Comparison of ENCODE assay signal across 31 mouse cellular contexts in genomic region chr5:26202471-26202870, GRCm38 (mm10). TPM values are rescaled to one million over a fixed set of nuclear protein-coding genes. Genes with fewer than 3 reads are reported as not detected.
DNase-seq lines count a peak whose midpoint lies in the region; ATAC-seq lines count a peak whose summit lies in the region.
"Had no signal": no experiment of that assay in that cellular context is flagged by ENCODE, and none has a peak within 500 bp of the region (broad histone marks: within the 10 kb centered on the region; RNA-seq: fewer than 3 reads in every experiment).

No protein-coding gene starts in this region.

- H3K27me3 ChIP-seq in hindbrain, embryonic 15.5 days: no peaks in the 10 kb centered on the region
- no peaks in the 10 kb centered on the region for H3K27me3 ChIP-seq in hindbrain, embryonic 10.5 days (ENCODE audit: insufficient read depth, poor library complexity, severe bottlenecking)
- no peaks in the 10 kb centered on the region for H3K27me3 ChIP-seq in neural tube, embryonic 14.5 days (ENCODE audit: control insufficient read depth, insufficient read depth, low read length)
- H3K27me3 ChIP-seq: CH12.LX; embryonic facial prominence, embryonic 12.5 days; embryonic facial prominence, embryonic 15.5 days; heart, embryonic 13.5 days; hindbrain, embryonic 13.5 days had no signal

- WGBS in hindbrain, embryonic 15.5 days: 81% methylated on average over 6 of the region's 6 CpGs
- 88% methylated on average over 6 of the region's 6 CpGs for WGBS in hindbrain, embryonic 10.5 days
- 77% methylated on average over 6 of the region's 6 CpGs for WGBS in neural tube, embryonic 14.5 days

- H3K9me3 ChIP-seq in hindbrain, embryonic 15.5 days: no peaks in the 10 kb centered on the region
- H3K9me3 ChIP-seq in hindbrain, embryonic 10.5 days: no peaks in the 10 kb centered on the region
- H3K9me3 ChIP-seq in neural tube, embryonic 14.5 days (ENCODE audit: control insufficient read depth, low read length): no peaks in the 10 kb centered on the region
- H3K9me3 ChIP-seq: embryonic facial prominence, embryonic 12.5 days; embryonic facial prominence, embryonic 15.5 days; heart, embryonic 10.5 days; heart, embryonic 13.5 days; hindbrain, embryonic 13.5 days had no signal

- no peaks in the 10 kb centered on the region for H3K36me3 ChIP-seq in hindbrain, embryonic 15.5 days
- H3K36me3 ChIP-seq in hindbrain, embryonic 10.5 days: no peaks in the 10 kb centered on the region
- H3K36me3 ChIP-seq in neural tube, embryonic 14.5 days (ENCODE audit: control insufficient read depth, insufficient read depth, low read length): no peaks in the 10 kb centered on the region
- H3K36me3 ChIP-seq: embryonic facial prominence, embryonic 12.5 days; embryonic facial prominence, embryonic 15.5 days; G1E; heart, embryonic 10.5 days; heart, embryonic 13.5 days; hindbrain, embryonic 13.5 days had no signal

- no peak overlapping the region for H3K27ac ChIP-seq in hindbrain, embryonic 15.5 days (replicated peaks)
- no peak overlapping the region for H3K27ac ChIP-seq in hindbrain, embryonic 10.5 days
- no peak overlapping the region for H3K27ac ChIP-seq in neural tube, embryonic 14.5 days (ENCODE audit: low read depth, low read length)
- H3K27ac ChIP-seq: embryonic facial prominence, embryonic 12.5 days; embryonic facial prominence, embryonic 15.5 days; gastrocnemius, adult 2 months; heart, embryonic 10.5 days; heart, embryonic 13.5 days; hindbrain, embryonic 13.5 days had no signal

- no peaks in the 10 kb centered on the region for H3K4me1 ChIP-seq in hindbrain, embryonic 15.5 days (replicated peaks)
- peaks cover 14% of the 10 kb centered on the region for H3K4me1 ChIP-seq in hindbrain, embryonic 10.5 days (replicated peaks)
- H3K4me1 ChIP-seq in neural tube, embryonic 14.5 days (ENCODE audit: control insufficient read depth, insufficient read depth, low read length): no peaks in the 10 kb centered on the region
- H3K4me1 ChIP-seq: embryonic facial prominence, embryonic 12.5 days; embryonic facial prominence, embryonic 15.5 days; heart, embryonic 10.5 days; heart, embryonic 13.5 days had no signal

- peak; percentile 8 for DNase-seq in adrenal gland, postnatal 10 days
- no peak for DNase-seq in adrenal gland, postnatal 4 days (ENCODE audit: low spot score in 2 of 2)
- no peak for DNase-seq in hindbrain, embryonic 10.5 days (ENCODE audit: low spot score)
- no peak for DNase-seq in neural tube, embryonic 10.5 days (ENCODE audit: extremely low spot score, low spot score)
- DNase-seq: adrenal gland, postnatal 36 days; B cell, adult 2 months; cerebellum, adult 11 months; cerebellum, adult 2 months; cerebellum, adult 9-11 months; cerebellum, postnatal 25 days; forebrain, postnatal 0 days; gastrocnemius, adult 2 months; gastrocnemius, postnatal 14 days; heart, adult 18-20 months; heart, postnatal 14 days; heart, postnatal 4 days; kidney, adult 2 months had no signal

- ATAC-seq in hindbrain, embryonic 15.5 days (ENCODE audit: low FRiP score, low read depth): peak; percentile 27; the same call in 1 of the 2 replicates
- peak; percentile 53; the same call in 1 of the 2 replicates for ATAC-seq in neural tube, embryonic 14.5 days (ENCODE audit: low read depth)
- ATAC-seq: forebrain, embryonic 14.5 days; forebrain, postnatal 0 days; intestine, postnatal 0 days had no signal

- H3K4me3 ChIP-seq in hindbrain, embryonic 15.5 days: no peak overlapping the region
- H3K4me3 ChIP-seq in hindbrain, embryonic 10.5 days: no peak overlapping the region
- no peak overlapping the region for H3K4me3 ChIP-seq in neural tube, embryonic 14.5 days (ENCODE audit: low read depth, low read length)
- H3K4me3 ChIP-seq: embryonic facial prominence, embryonic 12.5 days; embryonic facial prominence, embryonic 15.5 days; gastrocnemius, adult 2 months; heart, embryonic 10.5 days; heart, embryonic 13.5 days; hindbrain, embryonic 13.5 days had no signal

- no peak overlapping the region for H3K9ac ChIP-seq in hindbrain, embryonic 15.5 days
- H3K9ac ChIP-seq in neural tube, embryonic 14.5 days (replicated peaks; ENCODE audit: low read depth, low read length): no peak overlapping the region
- H3K9ac ChIP-seq: embryonic facial prominence, embryonic 12.5 days; embryonic facial prominence, embryonic 15.5 days; forebrain, postnatal 0 days; heart, embryonic 13.5 days; hindbrain, embryonic 13.5 days had no signal

- H3K4me2 ChIP-seq in hindbrain, embryonic 15.5 days: no peak overlapping the region
- H3K4me2 ChIP-seq in neural tube, embryonic 14.5 days (ENCODE audit: low read depth, low read length): no peak overlapping the region
- H3K4me2 ChIP-seq: embryonic facial prominence, embryonic 12.5 days; embryonic facial prominence, embryonic 15.5 days; heart, embryonic 13.5 days; hindbrain, embryonic 13.5 days had no signal

RNA-seq across cellular contexts. Expression of gene Gm7361, which starts 55.0 kb away (rescaled TPM):
- under 1 TPM in 1 of 2 experiments, not detected in 1; 0.27 TPM for total RNA-seq in adrenal gland, postnatal 10 days (2021)
- total RNA-seq in adrenal gland, postnatal 4 days (2021): under 1 TPM; 0.45 to 0.50 TPM
- 0.21 and 0.35 TPM in 2 replicates for polyA plus RNA-seq in hindbrain, embryonic 15.5 days (2015; fragmentation: Nextera tagmentation; extraction: Ambion mirVana)
- polyA plus RNA-seq in hindbrain, embryonic 10.5 days (2016; fragmentation: Nextera tagmentation; extraction: Ambion mirVana): not detected in 2 replicates
- polyA plus RNA-seq in neural tube, embryonic 14.5 days (2014; fragmentation: Nextera tagmentation; extraction: Ambion mirVana): 0.42 and 0.66 TPM in 2 replicates
- total RNA-seq: CH12.LX; common myeloid progenitor, adult 5-6 weeks; gastrocnemius, adult 2 months; gastrocnemius, postnatal 14 days; gastrocnemius, postnatal 4 days; heart, adult 18-20 months; heart, postnatal 14 days; heart, postnatal 4 days had no signal
- polyA plus RNA-seq: embryonic facial prominence, embryonic 12.5 days; G1E; heart, embryonic 10.5 days; heart, embryonic 13.5 days; heart, embryonic 16.5 days; intestine, postnatal 0 days; kidney, adult 2 months had no signal
